Mouse (Mus musculus) olfactory bulb, adult 2 months (tissue): ENCODE measurements at regions not wholly inside any gene's neighbourhood (a gene's known extent, or its start where the extent isn't known, plus 50 kb on each side); places are given as distances from the start of the nearest gene placed in this dataset.
"Not testable (repeated sequence)": the region's sequence is repeated elsewhere in the genome, so short reads cannot be mapped to it uniquely, and the experiment has no call there.

ENCODE experiments used
- H3K27ac ChIP-seq: fragments of 200-500 bp; 2 replicates; pipeline ENCODE4 v1.5.1; 2012; ENCODE audit warnings: low read depth, low read length; ENCODE audit not compliant: insufficient read depth
- H3K4me1 ChIP-seq: fragments of 200-500 bp; 2 replicates; pipeline ENCODE4 v1.6.1; 2012; ENCODE audit warnings: low read length; ENCODE audit not compliant: control insufficient read depth, insufficient read depth
- H3K4me3 ChIP-seq: fragments of 200-500 bp; 2 replicates; pipeline ENCODE4 v1.5.1; 2012; ENCODE audit warnings: mild to moderate bottlenecking, low read depth, low read length, moderate library complexity; ENCODE audit not compliant: insufficient read depth
- CTCF ChIP-seq: fragments of 200-500 bp; IDR thresholded peaks from 2 replicates; pipeline ENCODE4 v1.5.1; 2012; ENCODE audit warnings: low read depth, mild to moderate bottlenecking, low read length, moderate library complexity; ENCODE audit not compliant: insufficient read depth
- POLR2A ChIP-seq: fragments of 200-500 bp; IDR thresholded peaks from 2 replicates; pipeline ENCODE4 v1.6.1; 2012; ENCODE audit warnings: mild to moderate bottlenecking, low read depth, low read length, moderate library complexity; ENCODE audit not compliant: insufficient read depth
- WGBS: fragments of 180-500 bp; shearing (Covaris S2); methylation state at CpG from one replicate; pipeline ENCODE4 v1.1.7; 2018; 5-methylcytosine and 5-hydroxymethylcytosine counted together

DNA sequence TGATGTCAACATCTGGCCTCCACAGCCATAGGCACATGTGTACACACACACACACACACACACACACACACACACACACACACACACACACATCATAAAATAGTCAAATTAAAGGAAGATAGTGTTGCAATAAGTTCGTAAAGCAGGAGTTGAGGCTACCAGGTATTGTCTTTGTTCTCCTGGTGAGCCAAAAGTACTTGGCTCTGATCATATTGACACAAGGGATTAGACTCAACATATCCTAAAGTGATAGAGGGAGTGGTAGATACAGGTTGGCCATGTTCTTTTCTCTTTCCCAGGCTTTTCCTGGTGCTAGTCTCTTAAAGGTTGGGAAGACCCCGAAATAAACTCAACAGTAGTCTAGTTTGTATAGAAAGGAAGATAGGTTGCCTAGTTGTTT, 616.9 kb downstream of the Hdgfl1 start:
- Histone ChIP-seq H3K4me3 (no peak overlapping the region), H3K27ac (no peak overlapping the region), H3K4me1 (peaks cover 7% of the 10 kb centered on the region)
- WGBS: 94% methylated on average over 2 of the region's 2 CpGs
- TF ChIP-seq POLR2A: no peak
- TF ChIP-seq CTCF: no peak

DNA sequence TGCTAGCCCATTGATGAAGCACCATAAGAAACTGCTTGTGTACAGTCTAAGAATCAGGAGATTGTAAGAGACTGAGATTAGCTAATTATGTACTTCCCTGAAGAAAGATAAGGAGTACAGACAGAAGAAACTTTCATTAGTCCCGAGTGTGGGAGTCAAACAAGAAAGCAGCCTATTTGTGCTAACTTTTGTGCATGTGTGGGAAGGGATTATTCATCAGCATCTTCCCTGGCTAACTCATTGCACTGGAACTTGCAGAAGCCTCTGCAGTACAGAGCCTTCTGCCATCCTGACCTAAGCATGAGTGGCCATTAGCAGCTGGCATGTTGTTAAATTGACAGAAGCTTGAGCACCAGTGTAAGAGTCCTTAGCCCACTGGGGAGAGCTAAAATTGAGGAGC, 619.5 kb downstream of the Hdgfl1 start:
- no peak overlapping the region for H3K27ac ChIP-seq
- TF ChIP-seq CTCF: no peak
- TF ChIP-seq POLR2A: no peak
- peaks cover 7% of the 10 kb centered on the region for H3K4me1 ChIP-seq
- H3K4me3 ChIP-seq: no peak overlapping the region
- 20% methylated on average over 1 of the region's 1 CpGs for WGBS

- no peak overlapping the region for H3K4me3 ChIP-seq
- H3K4me1 ChIP-seq: no peaks in the 10 kb centered on the region
- no peak overlapping the region for H3K27ac ChIP-seq
- no peak for TF ChIP-seq CTCF
- TF ChIP-seq POLR2A: no peak
- 67% methylated on average over 2 of the region's 2 CpGs for WGBS
These were observed 627.2 kb downstream of the Hdgfl1 start for GRCm38 (mm10) chr13:26142811-26143210.

- H3K4me1 ChIP-seq: no peaks in the 10 kb centered on the region
- no peak overlapping the region for H3K27ac ChIP-seq
- 76% methylated on average over 1 of the region's 1 CpGs for WGBS
- TF ChIP-seq CTCF: no peak
- no peak for TF ChIP-seq POLR2A
- H3K4me3 ChIP-seq: no peak overlapping the region
These were observed 650.6 kb downstream of the Hdgfl1 start for GRCm38 (mm10) chr13:26119363-26119762.

DNA sequence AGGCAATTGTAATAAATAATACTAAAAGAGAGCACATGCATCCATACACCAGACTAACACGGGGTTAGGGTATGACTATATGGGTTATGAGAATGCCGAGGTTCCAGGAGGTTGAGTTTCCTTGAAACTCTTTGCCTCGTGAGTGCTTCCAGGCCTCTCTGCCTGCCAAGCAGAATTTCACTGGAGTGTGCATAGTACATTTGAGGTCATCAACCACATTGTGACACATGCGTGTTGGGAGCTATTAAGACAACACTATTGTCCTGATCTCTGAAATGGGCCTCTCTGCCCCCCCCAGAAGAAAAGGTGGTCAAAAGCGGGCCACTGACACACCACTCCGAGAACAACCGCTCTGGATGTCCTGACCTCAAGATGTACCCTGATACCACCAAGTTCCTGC, 655.8 kb downstream of the Hdgfl1 start:
- H3K4me3 ChIP-seq: no peak overlapping the region
- WGBS: 74% methylated on average over 7 of the region's 7 CpGs
- no peaks in the 10 kb centered on the region for H3K4me1 ChIP-seq
- TF ChIP-seq CTCF: no peak
- no peak for TF ChIP-seq POLR2A
- no peak overlapping the region for H3K27ac ChIP-seq

DNA sequence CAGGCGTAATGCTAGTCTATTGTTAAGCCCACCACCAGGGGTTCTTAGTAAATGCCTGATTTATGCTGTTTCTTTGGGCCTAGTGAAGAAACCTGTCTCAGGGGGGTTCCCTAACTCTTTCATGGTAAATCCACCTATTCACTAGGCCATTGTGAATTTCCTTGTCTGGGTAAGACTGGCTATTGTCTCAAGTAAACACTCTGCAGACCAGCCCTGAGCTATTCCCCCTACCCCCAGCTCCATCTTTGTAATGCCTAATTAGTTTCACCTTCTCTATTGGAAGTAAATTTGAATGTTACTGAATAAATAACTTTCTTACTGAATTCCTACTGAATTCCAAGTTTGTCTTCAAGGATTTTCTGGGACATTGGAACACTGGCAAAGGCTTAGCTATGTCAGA, 656.2 kb downstream of the Hdgfl1 start:
- not testable (repeated sequence) for H3K4me3 ChIP-seq, H3K4me1 ChIP-seq, H3K27ac ChIP-seq
- 88% methylated on average over 1 of the region's 1 CpGs for WGBS

- TF ChIP-seq CTCF (no peak), POLR2A (no peak)
- Histone ChIP-seq H3K4me1 (no peaks in the 10 kb centered on the region), H3K4me3 (no peak overlapping the region), H3K27ac (no peak overlapping the region)
These were observed 657.4 kb downstream of the Hdgfl1 start for GRCm38 (mm10) chr13:26112579-26112978.

DNA sequence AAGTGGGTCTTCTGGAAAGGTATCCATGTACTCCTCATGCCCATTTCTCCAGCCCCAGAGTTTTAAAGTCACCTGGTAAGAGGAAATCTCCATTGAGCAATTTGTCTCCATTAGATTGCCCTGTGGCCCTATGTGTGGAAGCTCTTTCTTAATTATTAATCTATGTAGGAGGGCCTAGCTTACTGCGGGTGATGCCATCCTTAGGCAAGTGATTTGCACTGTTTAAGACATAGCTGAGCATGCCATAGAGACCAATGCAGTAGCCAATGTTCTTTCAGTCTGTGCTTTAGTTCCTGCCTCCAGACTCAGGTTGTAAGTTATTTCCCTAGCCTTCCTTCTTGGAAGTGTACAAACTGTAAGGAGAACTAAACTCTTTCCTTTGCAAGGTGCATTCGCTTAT, 661.0 kb downstream of the Hdgfl1 start:
- Histone ChIP-seq H3K4me3 (no peak overlapping the region), H3K27ac (no peak overlapping the region), H3K4me1 (no peaks in the 10 kb centered on the region)
- 95% methylated on average over 2 of the region's 2 CpGs for WGBS
- TF ChIP-seq CTCF (no peak), POLR2A (no peak)

DNA sequence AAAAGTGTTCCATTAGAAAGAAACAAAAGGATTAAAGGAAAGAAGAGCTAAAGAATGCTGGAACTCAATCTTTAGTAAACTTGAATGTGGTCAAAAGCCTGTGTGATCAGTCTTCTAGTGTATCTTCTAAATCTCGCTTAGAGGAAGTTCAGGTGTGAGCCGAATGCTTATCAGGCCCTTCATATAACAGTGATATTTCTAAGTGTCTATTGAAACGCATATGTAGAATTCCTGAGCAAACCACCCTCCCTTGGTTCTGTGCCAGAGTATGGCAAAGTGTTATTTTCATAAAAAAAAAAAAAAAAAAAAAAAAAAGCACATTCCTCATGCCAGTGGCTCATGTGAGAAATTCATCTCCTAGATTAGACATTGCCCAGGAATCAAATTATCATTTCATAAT, 681.2 kb downstream of the Hdgfl1 start:
- 86% methylated on average over 3 of the region's 3 CpGs for WGBS
- no peak for TF ChIP-seq POLR2A
- no peak for TF ChIP-seq CTCF
- Histone ChIP-seq H3K27ac (no peak overlapping the region), H3K4me1 (no peaks in the 10 kb centered on the region), H3K4me3 (no peak overlapping the region)

GRCm38 (mm10) chr13:26080814-26081213, 689.2 kb downstream of the Hdgfl1 start:
- no peak for TF ChIP-seq POLR2A
- TF ChIP-seq CTCF: no peak
- no peaks in the 10 kb centered on the region for H3K4me1 ChIP-seq
- WGBS: 39% methylated on average over 2 of the region's 2 CpGs
- no peak overlapping the region for H3K4me3 ChIP-seq
- H3K27ac ChIP-seq: no peak overlapping the region
